7 mouse cellular contexts compared by ENCODE assay signal in the genomic region with DNA sequence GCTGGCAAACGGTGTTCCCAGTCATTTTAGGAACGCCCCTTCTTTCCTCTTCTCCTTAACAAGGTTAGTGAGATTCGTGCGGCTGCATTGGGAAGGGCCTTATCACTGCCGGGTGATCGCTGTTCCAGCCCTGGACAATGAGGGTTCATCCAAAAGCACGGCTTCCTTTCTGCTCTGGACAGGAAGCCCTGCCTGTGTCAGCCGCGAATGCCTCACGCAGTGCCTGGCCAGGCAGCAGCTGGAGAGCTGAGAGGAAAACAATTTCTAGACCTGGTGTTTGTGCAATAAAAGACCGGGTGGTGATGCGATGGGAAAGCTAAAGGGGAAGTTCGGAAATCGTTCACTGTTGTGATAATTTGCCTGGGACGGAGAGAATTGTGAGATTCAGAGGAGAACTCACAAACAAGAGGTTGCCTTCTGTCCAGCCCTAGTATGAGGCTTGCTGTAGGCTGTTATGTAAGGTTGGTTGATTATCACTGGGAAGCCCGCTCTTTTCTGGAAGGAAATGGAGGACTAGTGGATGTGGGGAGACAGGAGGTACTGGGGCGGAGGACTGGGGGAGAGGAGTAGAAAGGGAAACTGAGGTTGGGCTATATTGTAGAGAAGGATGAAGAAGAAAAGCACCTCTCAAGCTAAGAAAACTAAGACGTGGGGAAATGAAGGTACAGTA.
DNase-seq lines count a peak whose midpoint lies in the region.

No protein-coding gene starts in this region.

- H3K27ac ChIP-seq in brown adipose tissue, adult 24 weeks (replicated peaks; ENCODE audit: low read depth, low read length): peak overlapping the region; percentile 100

- peak overlapping the region; percentile 56 for H3K4me3 ChIP-seq in brown adipose tissue, adult 24 weeks (ENCODE audit: insufficient read depth, low read depth, low read length)

- H3K4me1 ChIP-seq in brown adipose tissue, adult 24 weeks (ENCODE audit: control insufficient read depth, insufficient read depth, insufficient read length, low read length): peaks cover 5% of the 10 kb centered on the region; the same call in 1 of the 2 replicates

- peak; percentile 99 for DNase-seq in heart, adult 11 months
- peak; percentile 45 to 47 for DNase-seq in kidney, adult 8-10 months
- DNase-seq in lung, postnatal 36 days: peak; percentile 86
- DNase-seq in frontal cortex, postnatal 10 days (ENCODE audit: low spot score in 2 of 2): no peak
- DNase-seq in layer of hippocampus, postnatal 14 days (ENCODE audit: low spot score in 2 of 2): no peak
- no peak for DNase-seq in cerebellum, adult 11-12 months

Comparison
In these comparisons a context has a peak if more than half of its experiments do, and no peak if none do; other contexts are left out.
1. DNase-seq: peak in heart, adult 11 months (single experiment), kidney, adult 8-10 months (2 of 2) and lung, postnatal 36 days (single experiment); none in frontal cortex, postnatal 10 days (0 of 2), layer of hippocampus, postnatal 14 days (0 of 2) and cerebellum, adult 11-12 months (single experiment).